Mouse (Mus musculus) lung, postnatal 25 days (tissue): ENCODE data around the gene Ampd3.

Source experiments
- DNase-seq: peaks from one replicate; pipeline ENCODE4 v3.0.0; 2022; ENCODE audit warnings: low spot score

Gene Ampd3

DNA sequence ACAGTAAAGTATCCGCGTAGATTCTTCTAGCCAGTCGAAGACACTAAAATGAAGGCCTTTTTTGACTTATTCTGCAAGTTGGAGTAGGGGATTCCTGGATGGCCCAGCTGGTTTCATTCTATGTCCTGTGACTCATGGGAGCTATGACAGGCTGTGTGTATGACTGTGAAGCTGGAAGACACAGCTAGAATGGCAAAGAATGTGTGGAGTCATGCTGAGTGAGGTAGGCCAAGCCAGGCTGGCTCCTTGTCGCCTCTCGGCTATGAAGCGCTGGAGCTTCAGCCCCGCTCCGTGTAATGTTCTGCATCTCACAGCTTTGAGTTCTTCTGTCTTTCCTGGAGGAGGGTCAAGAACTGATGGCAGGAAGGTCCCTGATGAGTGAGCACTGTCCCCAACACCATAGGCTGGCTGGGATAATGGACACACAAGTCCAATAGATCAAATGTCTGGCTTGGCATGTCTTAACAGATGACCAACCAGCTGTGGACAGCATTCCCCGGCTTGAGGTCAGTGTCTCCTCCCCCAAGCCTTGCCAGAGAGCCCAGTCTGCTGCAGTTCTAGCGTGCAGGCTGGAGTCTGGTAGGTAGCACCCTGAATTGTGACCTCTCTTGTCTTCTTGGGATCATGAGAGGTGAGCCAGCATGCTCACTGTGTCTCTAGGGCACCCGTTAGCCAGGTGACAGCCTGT is 29.9 kb downstream of the Ampd3 start:
- DNase-seq, result no peak

DNA sequence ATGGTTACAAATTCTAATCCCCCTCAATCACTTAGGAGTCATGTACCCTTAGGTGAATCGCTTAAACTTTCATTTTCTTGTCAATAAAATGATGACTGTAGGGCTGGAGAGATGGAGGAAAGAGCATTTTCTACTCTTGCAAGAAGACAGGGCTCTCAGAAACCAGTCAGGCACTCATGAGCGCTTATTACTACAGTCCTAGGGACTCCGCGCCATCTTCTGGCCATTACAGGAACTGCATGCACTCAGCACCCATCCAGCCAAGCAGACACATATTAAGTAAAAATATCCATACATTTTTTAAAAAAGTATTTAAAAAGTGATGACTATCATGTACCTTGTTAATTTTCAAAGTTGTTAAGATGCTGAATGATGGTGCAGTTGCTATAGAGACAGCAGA is 33.0 kb downstream of the Ampd3 start:
- DNase-seq, result peak; percentile 84

GRCm38 (mm10) chr7:110803131-110803530 is 35.1 kb downstream of the Ampd3 start:
- DNase-seq, result no peak

- DNase-seq, result peak; percentile 58
Observed at GRCm38 (mm10) chr7:110804266-110804665, 36.3 kb downstream of the Ampd3 start.

DNA sequence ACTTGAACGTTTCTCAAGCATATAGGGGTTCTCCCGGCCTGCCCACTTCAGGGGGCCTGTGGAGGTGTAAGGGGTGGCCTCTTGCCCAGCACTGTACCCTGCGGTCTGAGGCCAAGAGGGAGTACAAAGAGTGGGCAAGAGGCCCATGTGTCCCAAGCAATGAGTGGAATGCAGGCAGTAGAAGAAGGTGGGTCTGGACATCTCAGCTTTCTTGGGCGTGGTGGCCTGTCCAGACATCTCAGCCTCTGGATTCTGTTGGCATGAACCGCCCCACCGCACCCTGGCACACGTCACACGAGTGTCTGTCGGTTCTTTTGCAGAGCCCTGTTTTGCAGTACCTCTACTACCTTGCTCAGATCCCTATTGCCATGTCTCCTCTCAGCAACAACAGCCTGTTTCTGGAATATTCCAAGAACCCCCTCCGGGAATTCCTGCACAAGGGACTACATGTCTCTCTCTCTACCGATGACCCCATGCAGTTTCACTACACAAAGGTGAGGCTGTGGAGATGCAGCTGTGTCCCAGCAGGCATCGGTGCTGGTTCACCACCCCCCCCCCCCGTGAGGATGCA is 39.5 kb downstream of the Ampd3 start:
- DNase-seq, result no peak

DNA sequence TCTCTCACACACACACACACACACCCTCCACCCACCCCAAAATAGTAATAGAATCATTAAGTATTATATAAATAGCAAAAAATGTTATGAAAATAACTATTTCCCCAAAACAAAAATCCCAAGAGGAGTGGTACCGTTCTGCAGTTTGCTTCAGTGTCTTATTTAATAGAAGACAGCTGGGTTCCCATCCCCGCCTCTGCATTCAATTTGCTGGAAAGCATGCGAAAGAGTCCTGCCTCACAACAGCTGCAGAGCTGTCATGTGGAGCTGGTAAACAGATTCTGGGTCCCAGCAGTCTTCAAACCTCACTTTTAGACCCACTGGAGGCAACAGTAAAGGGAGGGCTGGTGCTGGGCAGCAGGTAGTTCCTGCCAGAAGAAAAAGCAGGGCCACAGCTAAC is 41.0 kb downstream of the Ampd3 start:
- DNase-seq, result no peak

GRCm38 (mm10) chr7:110809585-110810557 is 41.9 kb downstream of the Ampd3 start:
- no peak for DNase-seq

- DNase-seq, result no peak
Observed at GRCm38 (mm10) chr7:110810995-110811394, 43.0 kb downstream of the Ampd3 start.

GRCm38 (mm10) chr7:110811529-110811928 is 43.5 kb downstream of the Ampd3 start:
- no peak for DNase-seq

DNA sequence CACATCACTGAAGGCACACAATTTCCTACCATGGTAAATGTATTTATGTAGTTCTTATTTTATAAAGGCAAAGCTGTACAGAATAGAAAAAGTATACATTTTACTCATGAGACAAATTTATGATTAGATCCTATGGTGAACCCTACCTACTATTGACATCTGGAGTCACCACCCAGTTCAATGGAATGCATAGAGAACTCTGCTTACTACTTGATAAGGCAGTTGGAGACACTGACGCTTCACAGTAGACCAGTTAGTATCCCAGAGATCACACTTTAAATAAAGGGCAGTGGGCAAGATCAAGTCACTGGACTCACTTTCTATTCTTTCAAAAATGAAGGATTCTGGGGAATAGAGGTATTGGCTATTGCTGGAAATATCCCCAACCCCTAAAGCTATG is 46.0 kb downstream of the Ampd3 start:
- DNase-seq, result no peak

GRCm38 (mm10) chr7:110816037-110816436 is 48.0 kb downstream of the Ampd3 start:
- DNase-seq, result peak; percentile 68

- DNase-seq, result no peak
Observed at GRCm38 (mm10) chr7:110818206-110818605, 50.2 kb downstream of the Ampd3 start.

- DNase-seq, result peak; percentile 61
Observed at GRCm38 (mm10) chr7:110818787-110819350, 50.9 kb downstream of the Ampd3 start.

DNA sequence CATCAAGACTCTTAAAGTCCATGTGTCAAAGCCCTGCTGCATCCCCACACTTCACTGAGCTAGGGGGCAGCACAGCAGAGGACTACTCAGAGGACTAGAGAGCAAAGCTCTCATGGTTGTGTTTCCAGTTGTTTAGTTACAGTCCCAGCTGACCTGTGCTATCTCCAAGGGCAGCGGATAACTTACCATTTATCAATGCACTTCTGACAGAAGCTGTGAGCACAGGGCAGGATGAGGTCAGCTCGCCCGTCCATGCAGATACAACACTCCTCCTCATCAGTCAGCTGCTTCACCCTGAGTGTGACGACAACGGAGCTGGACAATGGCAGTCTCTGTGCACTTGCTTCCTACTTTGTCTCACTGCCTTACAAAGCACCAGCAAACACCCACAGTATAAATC is 53.1 kb downstream of the Ampd3 start:
- no peak for DNase-seq

- no peak for DNase-seq
Observed at GRCm38 (mm10) chr7:110821653-110822052, 53.6 kb downstream of the Ampd3 start.

- DNase-seq, result no peak
Observed at GRCm38 (mm10) chr7:110822055-110822454, 54.0 kb downstream of the Ampd3 start.

DNA sequence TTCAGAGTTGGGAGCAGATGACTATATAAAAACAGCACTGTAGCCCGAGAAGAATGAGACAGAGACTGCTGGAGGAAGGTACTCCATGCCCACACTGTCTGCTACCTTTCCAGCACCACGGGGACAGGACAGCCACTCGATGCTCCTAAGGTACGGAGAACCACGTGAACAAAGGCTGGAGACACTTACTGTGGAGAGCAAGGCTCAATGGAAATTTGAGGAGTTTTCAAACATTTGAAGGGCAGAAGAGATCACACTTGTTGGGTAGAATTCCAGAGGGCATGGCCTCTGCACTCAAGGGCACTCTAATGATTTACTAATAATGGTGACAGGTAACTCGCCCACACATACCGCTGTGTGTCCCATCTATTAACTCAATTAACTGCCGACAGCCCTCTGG is 55.1 kb downstream of the Ampd3 start:
- DNase-seq, result no peak

DNA sequence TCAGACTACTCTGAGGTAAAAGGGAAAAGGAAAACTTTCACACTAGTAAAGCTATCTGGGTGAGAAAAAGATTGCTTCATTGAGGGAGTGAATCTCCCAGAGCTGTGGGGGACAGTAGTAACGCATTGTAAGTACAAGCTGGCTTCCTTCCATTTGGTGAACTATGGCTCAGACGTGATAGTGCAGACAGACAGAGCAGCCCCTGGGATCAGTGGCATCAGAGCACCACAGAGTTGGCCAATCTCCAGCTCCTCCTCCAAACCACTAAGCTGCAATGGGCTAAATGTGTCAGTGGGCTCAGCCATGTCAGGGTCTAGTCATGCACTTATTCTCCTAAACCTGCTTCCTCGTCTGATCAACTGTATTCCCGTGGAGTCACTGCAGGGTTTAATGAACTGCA is 55.6 kb downstream of the Ampd3 start:
- no peak for DNase-seq

GRCm38 (mm10) chr7:110823995-110824953 is 56.3 kb downstream of the Ampd3 start:
- DNase-seq, result no peak

DNA sequence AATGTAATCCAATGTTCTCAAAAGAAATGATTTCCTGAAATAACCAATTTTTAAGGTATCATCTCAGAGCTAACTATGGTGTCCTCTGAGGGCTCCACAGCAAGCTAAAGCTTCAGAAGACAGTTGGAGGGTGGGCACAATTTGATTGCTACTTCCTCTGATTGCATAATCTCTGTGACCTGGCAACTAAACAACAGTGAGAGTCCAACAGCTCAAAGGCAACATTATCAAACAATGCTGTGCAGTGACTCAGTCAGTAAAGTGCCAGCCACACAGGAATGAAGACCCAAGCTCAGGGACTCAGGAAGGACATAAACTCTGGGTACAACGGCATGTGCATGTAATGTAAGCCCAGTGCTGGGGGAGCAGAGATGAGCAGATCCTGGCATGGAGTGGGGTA is 65.0 kb downstream of the Ampd3 start:
- no peak for DNase-seq

- no peak for DNase-seq
Observed at GRCm38 (mm10) chr7:110834018-110834417, 66.0 kb downstream of the Ampd3 start.
